8 mouse cellular contexts compared by ENCODE assay signal in the genomic region with DNA sequence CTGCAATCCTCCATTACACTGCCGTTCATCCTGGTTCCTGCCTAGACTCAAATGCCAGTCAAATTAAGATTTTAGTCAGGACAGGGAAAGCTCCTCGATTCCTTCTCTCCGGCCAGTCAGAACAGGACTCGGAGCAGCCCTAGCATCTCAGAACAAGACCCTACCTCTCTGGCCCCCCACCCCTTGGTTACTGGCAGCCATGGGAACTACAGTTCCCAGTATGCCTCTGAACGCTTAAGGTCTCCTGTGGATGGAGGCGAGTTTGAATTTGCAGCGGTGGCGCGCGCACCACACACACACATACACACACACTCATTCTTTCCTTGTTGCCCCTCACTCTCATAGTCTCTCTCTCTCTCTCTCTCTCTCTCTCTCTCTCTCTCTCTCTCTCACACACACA. TPM values are rescaled to one million over a fixed set of nuclear protein-coding genes. Genes with fewer than 3 reads are reported as not detected.
A peak's percentile ranks its signal among the peaks of the same experiment; 100 is the strongest.
DNase-seq lines count a peak whose midpoint lies in the region; ATAC-seq and TF ChIP-seq lines count a peak whose summit lies in the region.

No protein-coding gene starts in this region.

- intact Hi-C loops in heart, postnatal 14 days (cut with DNase I) = loop anchor here (10.0 kb wide), 1 partner anchor 65 kb away; no protein-coding TSS in a partner anchor

- peak overlapping the region; percentile 33 to 46 for H3K4me3 ChIP-seq in heart, embryonic 14.5 days (ENCODE audit: control insufficient read depth in 1 of 2, insufficient read depth in 1 of 2, low read depth in 1 of 2, low read length in 2 of 2)
- peak overlapping the region; percentile 28 for H3K4me3 ChIP-seq in forebrain, embryonic 13.5 days
- no peak overlapping the region for H3K4me3 ChIP-seq in liver, embryonic 15.5 days (replicated peaks)
- no peak overlapping the region for H3K4me3 ChIP-seq in thymus, adult 2 months (ENCODE audit: control insufficient read depth, insufficient read depth, low read length)

- peak overlapping the region; percentile 48 for H3K9ac ChIP-seq in heart, embryonic 14.5 days (ENCODE audit: low read length)
- H3K9ac ChIP-seq in forebrain, embryonic 13.5 days = no peak overlapping the region
- no peak overlapping the region for H3K9ac ChIP-seq in liver, embryonic 15.5 days

- H3K9me3 ChIP-seq in heart, embryonic 14.5 days (ENCODE audit: control insufficient read depth, low read length) = peaks cover 6% of the 10 kb centered on the region; the same call in 1 of the 2 replicates
- H3K9me3 ChIP-seq in forebrain, embryonic 13.5 days (replicated peaks) = no peaks in the 10 kb centered on the region
- H3K9me3 ChIP-seq in liver, embryonic 15.5 days (replicated peaks) = no peaks in the 10 kb centered on the region

- 24% methylated on average over 10 of the region's 10 CpGs for WGBS in heart, embryonic 14.5 days
- 31% methylated on average over 10 of the region's 10 CpGs for WGBS in forebrain, embryonic 13.5 days
- 29% methylated on average over 10 of the region's 10 CpGs for WGBS in liver, embryonic 15.5 days (ENCODE audit: insufficient replicate concordance)
- WGBS in thymus, adult 2 months = 11% methylated on average over 10 of the region's 10 CpGs

- peaks cover 8% of the 10 kb centered on the region; the same call in 1 of the 2 replicates for H3K27me3 ChIP-seq in heart, embryonic 14.5 days (ENCODE audit: control insufficient read depth, insufficient read depth, low read length)
- H3K27me3 ChIP-seq in forebrain, embryonic 13.5 days = no peaks in the 10 kb centered on the region
- H3K27me3 ChIP-seq in liver, embryonic 15.5 days = peaks cover 24% of the 10 kb centered on the region
- no peaks in the 10 kb centered on the region for H3K27me3 ChIP-seq in thymus, adult 2 months (ENCODE audit: control insufficient read depth, insufficient read depth, low read length)

- no peaks in the 10 kb centered on the region for H3K36me3 ChIP-seq in heart, embryonic 14.5 days (ENCODE audit: control insufficient read depth, insufficient read depth, low read length)
- no peaks in the 10 kb centered on the region for H3K36me3 ChIP-seq in forebrain, embryonic 13.5 days (ENCODE audit: poor library complexity, severe bottlenecking)
- no peaks in the 10 kb centered on the region for H3K36me3 ChIP-seq in liver, embryonic 15.5 days (replicated peaks)
- H3K36me3 ChIP-seq in thymus, adult 2 months (ENCODE audit: control insufficient read depth, insufficient read depth, low read length) = no peaks in the 10 kb centered on the region

- ATAC-seq in heart, embryonic 14.5 days (ENCODE audit: insufficient number of reproducible peaks, insufficient read depth, low FRiP score, low read depth) = no peak
- ATAC-seq in forebrain, embryonic 13.5 days = peak; percentile 78
- ATAC-seq in liver, embryonic 15.5 days (ENCODE audit: insufficient read depth) = no peak

- no peak for TF ChIP-seq CTCF in thymus, adult 2 months (IDR thresholded peaks at IDR 0.05; ENCODE audit: borderline replicate concordance, control insufficient read depth, extremely low read depth, insufficient read depth, low read length, poor library complexity)

- TF ChIP-seq POLR2A in thymus, adult 2 months (IDR thresholded peaks at IDR 0.05; ENCODE audit: control insufficient read depth, extremely low read depth, insufficient read depth, low read length, poor library complexity) = no peak

- H3K4me1 ChIP-seq in heart, embryonic 14.5 days (ENCODE audit: control insufficient read depth in 2 of 2, insufficient read depth in 2 of 2, low read length in 2 of 2) = peaks cover 0 to 6% of the 10 kb centered on the region in 2 experiments; a peak in 2 of 4 replicates
- no peaks in the 10 kb centered on the region for H3K4me1 ChIP-seq in forebrain, embryonic 13.5 days
- H3K4me1 ChIP-seq in liver, embryonic 15.5 days (replicated peaks) = no peaks in the 10 kb centered on the region
- H3K4me1 ChIP-seq in thymus, adult 2 months (replicated peaks; ENCODE audit: control insufficient read depth, insufficient read depth, low read length) = no peaks in the 10 kb centered on the region

- H3K27ac ChIP-seq in heart, embryonic 14.5 days (replicated peaks in 1 of 2; ENCODE audit: control insufficient read depth in 1 of 2, insufficient read depth in 1 of 2, low read depth in 2 of 2, low read length in 2 of 2) = peak overlapping the region in 1 of 2 experiments; percentile 44; a peak in 1 of 4 replicates
- H3K27ac ChIP-seq in forebrain, embryonic 13.5 days = no peak overlapping the region
- H3K27ac ChIP-seq in liver, embryonic 15.5 days (replicated peaks) = no peak overlapping the region
- no peak overlapping the region for H3K27ac ChIP-seq in thymus, adult 2 months (ENCODE audit: control insufficient read depth, insufficient read depth, low read length)

- DNase-seq in heart, postnatal 14 days = no peak
- DNase-seq in NIH3T3 (ENCODE audit: low read depth) = peak; percentile 32
- no peak for DNase-seq in thymus, adult 18-20 months
- DNase-seq in thymus, adult 2 months = no peak
- no peak for DNase-seq in spleen, postnatal 14 days (ENCODE audit: low spot score in 2 of 2)

- H3K4me2 ChIP-seq in heart, embryonic 14.5 days (ENCODE audit: low read length) = peak overlapping the region; percentile 65
- peak overlapping the region; percentile 52 for H3K4me2 ChIP-seq in forebrain, embryonic 13.5 days
- H3K4me2 ChIP-seq in liver, embryonic 15.5 days = peak overlapping the region; percentile 23

RNA-seq across cellular contexts. Expression of gene Gdpd2, which starts 9.8 kb away (rescaled TPM):
- polyA plus RNA-seq in heart, embryonic 14.5 days (2014; fragmentation: Nextera tagmentation; extraction: Ambion mirVana) = 0.62 and 0.75 TPM in 2 replicates
- under 1 TPM; 0.46 to 0.81 TPM for total RNA-seq in heart, postnatal 14 days (2021)
- 10.7 and 11.5 TPM in 2 replicates for polyA plus RNA-seq in forebrain, embryonic 13.5 days (2015; fragmentation: Nextera tagmentation; extraction: Ambion mirVana)
- 0.14 and 0.21 TPM in 2 replicates for polyA plus RNA-seq in liver, embryonic 15.5 days (2015; fragmentation: Nextera tagmentation; extraction: Ambion mirVana)
- 1.4 and 2.4 TPM in 2 replicates for polyA plus RNA-seq in thymus, adult 2 months (2012; rRNA removed)

RNA-seq across cellular contexts. Expression of gene Dlg3, which starts 28.1 kb away (rescaled TPM):
- polyA plus RNA-seq in heart, embryonic 14.5 days (2014; fragmentation: Nextera tagmentation; extraction: Ambion mirVana) = 1.9 and 2.5 TPM in 2 replicates
- 1 to 10 TPM; 3.1 to 4.8 TPM for total RNA-seq in heart, postnatal 14 days (2021)
- 10.4 and 14.2 TPM in 2 replicates for polyA plus RNA-seq in forebrain, embryonic 13.5 days (2015; fragmentation: Nextera tagmentation; extraction: Ambion mirVana)
- 0.32 and 0.79 TPM in 2 replicates for polyA plus RNA-seq in liver, embryonic 15.5 days (2015; fragmentation: Nextera tagmentation; extraction: Ambion mirVana)
- polyA plus RNA-seq in thymus, adult 2 months (2012; rRNA removed) = 10.2 and 12.3 TPM in 2 replicates

Comparison
In these comparisons a context has a peak if more than half of its experiments do, and no peak if none do; other contexts are left out.
1. H3K4me3 ChIP-seq: peak in heart, embryonic 14.5 days (2 of 2) and forebrain, embryonic 13.5 days (single experiment); none in liver, embryonic 15.5 days (single experiment) and thymus, adult 2 months (single experiment).
2. Peak in every context shown above with its lines, with median percentiles within 50 percentile points of each other: H3K4me2 ChIP-seq.